Mouse (Mus musculus): Measurements from ENCODE around the gene Fkbp15. TPM values are rescaled to one million over a fixed set of nuclear protein-coding genes. Genes with fewer than 3 reads are reported as not detected.
A peak's percentile ranks its signal among the peaks of the same experiment; 100 is the strongest.

Fkbp15 gene
- polyA plus RNA-seq, 1 experiment from 2014 or later: 17.9 TPM

DNA sequence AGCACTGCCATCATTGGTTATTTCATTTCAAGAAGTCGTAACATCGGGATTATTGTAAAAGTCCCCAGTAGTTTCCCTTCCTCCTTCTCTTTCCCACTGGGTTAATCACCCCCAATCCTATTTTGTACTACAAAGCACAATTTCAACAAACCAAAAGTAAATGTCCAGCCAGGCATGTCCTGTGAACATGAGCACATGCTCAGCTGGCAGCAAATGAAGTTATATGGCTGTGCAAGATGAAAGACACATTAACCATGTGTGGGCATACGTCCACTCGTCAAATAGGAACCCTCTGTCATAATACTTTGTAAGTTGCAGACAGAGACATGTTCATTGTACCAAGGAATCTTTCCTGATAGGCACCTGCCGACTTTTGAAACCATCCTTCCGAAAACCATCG is 77.4 kb downstream of the Fkbp15 start:
- no peak for DNase-seq (ENCODE audit: low spot score, missing footprints)
- Histone ChIP-seq H3K4me1 (ENCODE audit: control insufficient read depth, insufficient read depth, low read length) (no peaks in the 10 kb centered on the region), H3K27ac (ENCODE audit: low read depth, low read length) (no peak overlapping the region), H3K27me3 (ENCODE audit: control insufficient read depth, insufficient read depth, low read length) (no peaks in the 10 kb centered on the region), H3K9me3 (ENCODE audit: control insufficient read depth, low read length) (no peaks in the 10 kb centered on the region), H3K36me3 (ENCODE audit: control insufficient read depth, insufficient read depth, low read length) (no peaks in the 10 kb centered on the region), H3K9ac (ENCODE audit: low read length) (no peak overlapping the region), H3K4me2 (no peak overlapping the region), H3K4me3 (ENCODE audit: low read depth, low read length) (no peak overlapping the region)
- no peak for ATAC-seq (ENCODE audit: low FRiP score)
- WGBS: 90% methylated on average over 7 of the region's 7 CpGs

DNA sequence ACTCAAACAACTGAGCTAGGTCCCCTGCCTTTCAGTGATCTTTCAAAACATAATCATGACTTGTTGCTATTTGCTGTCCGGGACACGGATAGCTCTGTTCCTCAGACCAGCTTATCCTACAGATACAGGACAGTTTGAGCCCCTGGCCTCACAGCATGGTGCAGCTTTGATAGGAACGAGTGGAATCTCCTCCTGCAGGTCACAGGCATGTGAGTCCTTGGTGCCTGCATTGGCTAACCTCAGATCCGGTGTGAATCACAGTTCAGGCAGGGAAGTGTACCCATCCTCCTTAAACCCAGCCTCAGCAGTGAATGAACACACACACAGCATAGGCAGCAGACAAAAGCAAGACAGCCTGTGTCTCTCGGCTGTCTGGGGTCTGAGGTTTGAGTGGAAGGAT is 79.0 kb downstream of the Fkbp15 start:
- no peak for ATAC-seq (ENCODE audit: low FRiP score)
- H3K4me1 ChIP-seq (ENCODE audit: control insufficient read depth, insufficient read depth, low read length): no peaks in the 10 kb centered on the region
- 53% methylated on average over 5 of the region's 5 CpGs for WGBS
- H3K27ac ChIP-seq (ENCODE audit: low read depth, low read length): no peak overlapping the region
- no peak for DNase-seq (ENCODE audit: low spot score, missing footprints)
- no peaks in the 10 kb centered on the region for H3K27me3 ChIP-seq (ENCODE audit: control insufficient read depth, insufficient read depth, low read length)
- H3K4me2 ChIP-seq: no peak overlapping the region
- no peak overlapping the region for H3K4me3 ChIP-seq (ENCODE audit: low read depth, low read length)
- no peak overlapping the region for H3K9ac ChIP-seq (ENCODE audit: low read length)
- H3K36me3 ChIP-seq (ENCODE audit: control insufficient read depth, insufficient read depth, low read length): no peaks in the 10 kb centered on the region
- no peaks in the 10 kb centered on the region for H3K9me3 ChIP-seq (ENCODE audit: control insufficient read depth, low read length)

DNA sequence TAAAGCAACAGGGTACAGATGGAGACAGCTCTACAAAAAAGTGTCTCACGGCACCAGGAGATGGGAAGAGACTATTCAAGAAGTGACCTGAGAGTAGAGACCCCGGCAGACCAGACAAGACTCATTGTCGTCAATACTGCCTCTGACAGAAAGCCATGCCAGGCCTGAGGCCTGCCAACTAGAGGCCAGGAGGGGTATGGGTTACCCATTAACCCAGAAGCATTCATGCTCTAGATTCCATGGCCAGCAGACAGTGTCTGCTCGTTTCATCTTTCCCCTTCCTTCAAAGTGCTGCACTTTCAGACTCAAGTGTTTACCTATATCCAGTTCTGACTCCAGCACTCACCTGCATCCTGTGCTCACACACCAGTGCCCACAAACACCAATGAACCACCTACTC is 82.3 kb downstream of the Fkbp15 start:
- 88% methylated on average over 4 of the region's 4 CpGs for WGBS
- Histone ChIP-seq H3K27ac (ENCODE audit: low read depth, low read length) (no peak overlapping the region), H3K9me3 (ENCODE audit: control insufficient read depth, low read length) (no peaks in the 10 kb centered on the region), H3K9ac (ENCODE audit: low read length) (no peak overlapping the region), H3K4me2 (no peak overlapping the region), H3K4me1 (ENCODE audit: control insufficient read depth, insufficient read depth, low read length) (peaks cover 9% of the 10 kb centered on the region), H3K36me3 (ENCODE audit: control insufficient read depth, insufficient read depth, low read length) (no peaks in the 10 kb centered on the region), H3K27me3 (ENCODE audit: control insufficient read depth, insufficient read depth, low read length) (no peaks in the 10 kb centered on the region), H3K4me3 (ENCODE audit: low read depth, low read length) (no peak overlapping the region)
- DNase-seq (ENCODE audit: low spot score, missing footprints): no peak
- no peak for ATAC-seq (ENCODE audit: low FRiP score)

DNA sequence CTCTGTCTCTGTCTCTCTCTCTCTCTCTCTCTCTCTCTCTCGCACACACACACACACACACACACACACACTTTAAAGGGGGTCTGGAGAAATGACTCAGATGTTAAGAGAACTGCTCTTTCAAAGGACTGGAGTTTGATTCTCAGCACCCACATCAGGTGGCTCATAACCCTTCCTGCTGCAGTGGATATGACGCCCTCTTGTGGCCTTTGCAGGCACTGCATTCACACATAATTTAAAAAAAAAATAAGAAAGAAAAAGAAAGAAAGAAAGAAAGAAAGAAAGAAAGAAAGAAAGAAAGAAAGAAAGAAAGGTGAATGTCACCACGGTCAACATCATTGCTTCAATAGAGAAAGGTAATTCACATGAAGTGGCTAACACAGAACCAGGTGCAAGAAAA is 83.1 kb downstream of the Fkbp15 start:
- H3K4me1 ChIP-seq (ENCODE audit: control insufficient read depth, insufficient read depth, low read length): peaks cover 9% of the 10 kb centered on the region
- H3K27me3 ChIP-seq (ENCODE audit: control insufficient read depth, insufficient read depth, low read length): no peaks in the 10 kb centered on the region
- H3K4me2 ChIP-seq: no peak overlapping the region
- no peaks in the 10 kb centered on the region for H3K9me3 ChIP-seq (ENCODE audit: control insufficient read depth, low read length)
- H3K36me3 ChIP-seq (ENCODE audit: control insufficient read depth, insufficient read depth, low read length): no peaks in the 10 kb centered on the region
- H3K27ac ChIP-seq (ENCODE audit: low read depth, low read length): no peak overlapping the region
- no peak overlapping the region for H3K4me3 ChIP-seq (ENCODE audit: low read depth, low read length)
- DNase-seq (ENCODE audit: low spot score, missing footprints) (no peak), ATAC-seq (ENCODE audit: low FRiP score) (no peak)
- 78% methylated on average over 3 of the region's 3 CpGs for WGBS
- no peak overlapping the region for H3K9ac ChIP-seq (ENCODE audit: low read length)

DNA sequence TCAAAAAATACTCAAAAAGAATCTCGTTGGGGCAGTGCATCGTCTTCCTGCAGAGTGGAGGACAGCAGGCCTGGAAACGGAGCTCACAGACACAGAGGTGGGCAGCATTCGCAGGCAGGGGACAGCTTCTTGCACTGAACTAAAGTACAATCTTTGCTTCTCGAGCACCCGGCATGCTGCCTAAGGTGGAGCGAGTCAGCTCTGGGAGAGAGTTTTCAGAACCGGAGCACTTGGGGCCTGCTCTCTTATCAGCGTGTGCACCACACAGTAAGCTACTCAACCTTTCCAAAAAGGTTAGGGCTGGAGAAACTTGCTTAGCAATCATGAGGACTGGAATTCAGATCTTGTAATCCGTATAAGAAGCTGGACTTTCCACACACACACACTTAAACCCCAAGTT is 83.7 kb downstream of the Fkbp15 start:
- Histone ChIP-seq H3K9ac (ENCODE audit: low read length) (no peak overlapping the region), H3K27ac (ENCODE audit: low read depth, low read length) (no peak overlapping the region), H3K4me2 (no peak overlapping the region), H3K36me3 (ENCODE audit: control insufficient read depth, insufficient read depth, low read length) (no peaks in the 10 kb centered on the region), H3K9me3 (ENCODE audit: control insufficient read depth, low read length) (no peaks in the 10 kb centered on the region), H3K4me3 (ENCODE audit: low read depth, low read length) (no peak overlapping the region), H3K4me1 (ENCODE audit: control insufficient read depth, insufficient read depth, low read length) (peaks cover 9% of the 10 kb centered on the region), H3K27me3 (ENCODE audit: control insufficient read depth, insufficient read depth, low read length) (no peaks in the 10 kb centered on the region)
- ATAC-seq (ENCODE audit: low FRiP score) (no peak), DNase-seq (ENCODE audit: low spot score, missing footprints) (no peak)
- WGBS: 90% methylated on average over 10 of the region's 10 CpGs

DNA sequence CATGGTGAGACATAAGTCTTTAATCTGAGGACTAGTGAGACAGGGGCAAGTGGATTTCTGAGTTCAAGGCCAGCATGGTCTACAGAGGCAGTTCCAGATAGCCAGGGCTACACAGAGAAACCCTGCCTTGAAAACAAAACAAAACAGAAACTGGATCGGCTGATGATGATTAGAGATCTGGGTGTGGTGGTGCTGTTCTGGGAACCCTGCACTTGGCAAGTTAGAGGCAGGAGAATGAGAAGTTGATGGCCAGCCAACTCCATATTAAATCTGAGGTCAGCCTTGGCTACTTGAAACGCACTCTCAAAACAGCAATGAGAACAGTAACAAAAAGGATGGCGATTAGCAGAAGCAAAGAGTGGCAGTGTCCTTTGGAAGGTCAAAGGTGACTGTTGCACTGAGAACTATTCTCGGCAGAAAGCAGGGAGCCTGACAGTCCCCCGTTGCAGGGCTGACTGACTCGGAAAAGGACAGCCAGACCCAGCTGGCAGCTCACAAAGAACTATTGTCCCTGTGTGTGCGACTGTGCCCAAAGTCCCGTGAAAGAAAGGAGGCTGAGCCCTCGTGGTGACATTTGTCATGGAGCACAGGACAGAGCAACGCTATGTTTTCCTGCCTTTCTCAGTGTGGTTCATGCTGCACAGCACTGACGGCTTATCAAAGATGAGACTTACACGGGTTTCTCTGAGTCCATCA is 85.4 kb downstream of the Fkbp15 start:
- Histone ChIP-seq H3K9ac (ENCODE audit: low read length) (peak overlapping the region; percentile 9; the same call in 1 of the 2 replicates), H3K4me3 (ENCODE audit: low read depth, low read length) (no peak overlapping the region), H3K27ac (ENCODE audit: low read depth, low read length) (peak overlapping the region; percentile 23; the same call in 1 of the 2 replicates), H3K4me1 (ENCODE audit: control insufficient read depth, insufficient read depth, low read length) (peaks cover 9% of the 10 kb centered on the region), H3K27me3 (ENCODE audit: control insufficient read depth, insufficient read depth, low read length) (no peaks in the 10 kb centered on the region), H3K36me3 (ENCODE audit: control insufficient read depth, insufficient read depth, low read length) (no peaks in the 10 kb centered on the region), H3K9me3 (ENCODE audit: control insufficient read depth, low read length) (no peaks in the 10 kb centered on the region), H3K4me2 (no peak overlapping the region; the same call in 1 of the 2 replicates)
- DNase-seq (ENCODE audit: low spot score, missing footprints) (peak; percentile 91), ATAC-seq (ENCODE audit: low FRiP score) (peak; percentile 88)
- whole genome bisulfite sequencing: 6% methylated on average over 12 of the region's 12 CpGs

DNA sequence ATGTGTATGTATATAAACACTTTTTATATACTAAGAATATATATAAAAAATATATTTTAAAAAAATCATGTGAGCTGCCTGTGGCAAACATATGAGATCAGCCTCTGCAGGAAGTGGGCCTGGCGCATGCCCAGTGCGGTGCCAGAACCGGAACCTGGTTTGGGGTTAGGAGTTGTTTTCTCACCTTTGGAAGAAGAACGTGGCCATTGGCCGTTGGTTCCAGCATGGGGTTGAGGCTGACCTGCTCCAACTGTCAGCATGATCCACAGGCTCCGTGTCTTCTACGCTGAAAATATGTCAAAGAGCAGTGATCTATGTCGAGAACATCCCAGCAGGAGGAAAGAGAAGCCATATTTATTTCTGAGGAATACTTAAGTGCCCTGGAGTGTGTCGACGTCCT is 86.4 kb downstream of the Fkbp15 start:
- Histone ChIP-seq H3K9me3 (ENCODE audit: control insufficient read depth, low read length) (no peaks in the 10 kb centered on the region), H3K27me3 (ENCODE audit: control insufficient read depth, insufficient read depth, low read length) (no peaks in the 10 kb centered on the region), H3K9ac (ENCODE audit: low read length) (no peak overlapping the region), H3K27ac (ENCODE audit: low read depth, low read length) (no peak overlapping the region), H3K36me3 (ENCODE audit: control insufficient read depth, insufficient read depth, low read length) (no peaks in the 10 kb centered on the region), H3K4me2 (no peak overlapping the region), H3K4me3 (ENCODE audit: low read depth, low read length) (no peak overlapping the region), H3K4me1 (ENCODE audit: control insufficient read depth, insufficient read depth, low read length) (peaks cover 9% of the 10 kb centered on the region)
- WGBS: 96% methylated on average over 10 of the region's 10 CpGs
- DNase-seq (ENCODE audit: low spot score, missing footprints) (no peak), ATAC-seq (ENCODE audit: low FRiP score) (no peak)

DNA sequence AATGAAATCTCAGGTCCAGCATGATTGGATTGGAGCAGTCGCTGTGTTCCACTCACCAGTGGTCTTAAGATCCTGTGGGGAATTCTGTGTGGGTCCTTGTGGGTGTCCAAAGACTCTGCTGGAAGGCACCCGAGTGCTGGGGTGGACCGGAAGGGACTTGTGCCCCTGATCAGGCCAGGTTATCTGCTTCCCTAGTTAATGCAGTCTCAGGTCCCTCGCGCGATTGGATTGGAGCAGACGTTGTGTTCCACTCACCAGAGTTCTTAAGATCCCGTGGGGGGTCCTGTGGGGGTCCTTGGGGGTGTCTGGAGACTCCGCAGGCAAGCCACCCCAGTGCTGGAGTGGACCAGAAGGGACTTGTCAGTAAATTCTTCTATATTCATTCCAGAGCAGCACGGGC is 87.7 kb downstream of the Fkbp15 start:
- Histone ChIP-seq H3K27me3 (ENCODE audit: control insufficient read depth, insufficient read depth, low read length) (no peaks in the 10 kb centered on the region), H3K27ac (ENCODE audit: low read depth, low read length) (no peak overlapping the region), H3K4me1 (ENCODE audit: control insufficient read depth, insufficient read depth, low read length) (peaks cover 9% of the 10 kb centered on the region), H3K9me3 (ENCODE audit: control insufficient read depth, low read length) (no peaks in the 10 kb centered on the region), H3K4me3 (ENCODE audit: low read depth, low read length) (no peak overlapping the region), H3K36me3 (ENCODE audit: control insufficient read depth, insufficient read depth, low read length) (no peaks in the 10 kb centered on the region), H3K9ac (ENCODE audit: low read length) (no peak overlapping the region), H3K4me2 (no peak overlapping the region)
- ATAC-seq (ENCODE audit: low FRiP score) (no peak), DNase-seq (ENCODE audit: low spot score, missing footprints) (no peak)
- 86% methylated on average over 10 of the region's 10 CpGs for WGBS

DNA sequence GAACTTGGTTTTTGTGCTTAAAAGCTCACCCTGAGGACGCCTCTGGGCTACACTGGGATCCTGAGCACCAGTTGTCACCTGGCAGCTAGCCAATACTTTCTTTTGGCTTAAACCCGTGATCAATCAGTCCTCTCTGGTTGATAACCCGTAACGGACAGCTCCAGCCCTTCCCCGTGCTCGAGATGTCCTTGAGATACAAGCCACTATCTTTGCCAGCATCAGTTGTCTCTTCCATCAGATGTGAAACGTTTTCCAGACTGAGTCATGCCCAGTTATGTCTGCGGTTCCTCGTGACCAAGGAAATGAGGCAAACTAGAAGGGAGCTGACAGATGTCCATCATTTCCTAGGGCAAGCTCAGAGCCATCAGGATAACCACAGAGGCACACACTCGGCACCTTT is 93.2 kb downstream of the Fkbp15 start:
- no peak for ATAC-seq (ENCODE audit: low FRiP score)
- Histone ChIP-seq H3K4me2 (no peak overlapping the region), H3K4me3 (ENCODE audit: low read depth, low read length) (no peak overlapping the region), H3K9ac (ENCODE audit: low read length) (no peak overlapping the region), H3K9me3 (ENCODE audit: control insufficient read depth, low read length) (no peaks in the 10 kb centered on the region), H3K4me1 (ENCODE audit: control insufficient read depth, insufficient read depth, low read length) (no peaks in the 10 kb centered on the region), H3K27me3 (ENCODE audit: control insufficient read depth, insufficient read depth, low read length) (no peaks in the 10 kb centered on the region), H3K36me3 (ENCODE audit: control insufficient read depth, insufficient read depth, low read length) (no peaks in the 10 kb centered on the region), H3K27ac (ENCODE audit: low read depth, low read length) (no peak overlapping the region)
- no peak for DNase-seq (ENCODE audit: low spot score, missing footprints)
- 85% methylated on average over 10 of the region's 10 CpGs for WGBS
